Mouse (Mus musculus) CH12.LX (cell line): ENCODE data around the gene Mfsd4a. TPM values are rescaled to one million over a fixed set of nuclear protein-coding genes. Genes with fewer than 3 reads are reported as not detected.
A peak's percentile ranks its signal among the peaks of the same experiment; 100 is the strongest.

Experiments
- DNase-seq: peaks from one replicate; pipeline ENCODE4 v3.0.0-alpha.2; 2013; ENCODE audit errors: extremely low read depth
- H3K27ac ChIP-seq: 2 replicates; pipeline ENCODE4 v1.5.1; 2012; ENCODE audit warnings: low read depth, mild to moderate bottlenecking, control low read depth, moderate library complexity; ENCODE audit not compliant: insufficient read depth
- H3K27me3 ChIP-seq: replicated peaks from 2 replicates; pipeline ENCODE3; 2012; ENCODE audit warnings: inconsistent platforms
- H3K36me3 ChIP-seq, 2 experiments: replicated peaks in 1 of 2; 2 replicates each; pipeline versions ENCODE3 to v1.6.1; 2012; ENCODE audit warnings: inconsistent platforms in 1 of 2, low read length in 1 of 2, mild to moderate bottlenecking in 1 of 2, mixed read lengths in 1 of 2, moderate library complexity in 1 of 2; ENCODE audit not compliant: control insufficient read depth in 1 of 2, insufficient read depth in 1 of 2
- H3K4me1 ChIP-seq, 2 experiments: 2 replicates each; pipeline ENCODE4 v1.6.1; 2012; ENCODE audit warnings: inconsistent platforms in 1 of 2, moderate library complexity in 1 of 2; ENCODE audit not compliant: insufficient read depth in 2 of 2, control insufficient read depth in 1 of 2
- H3K4me2 ChIP-seq: 2 replicates; pipeline ENCODE4 v1.6.1; 2012; ENCODE audit warnings: low read depth, mild to moderate bottlenecking, control low read depth; ENCODE audit not compliant: poor library complexity, insufficient read depth, severe bottlenecking
- H3K4me3 ChIP-seq, 3 experiments: fragments of 150-350 bp in 1 of 3; sonication (generic) in 1 of 3; replicated peaks in 1 of 3; 2 replicates each; pipeline versions ENCODE3 to v1.5.1; 2011 to 2012; ENCODE audit warnings: low read depth in 2 of 3, low read length in 2 of 3, mild to moderate bottlenecking in 2 of 3, moderate library complexity in 2 of 3, control low read depth in 1 of 3, improper control_type of control experiment in 1 of 3, inconsistent platforms in 1 of 3, mixed read lengths in 1 of 3; ENCODE audit not compliant: poor library complexity in 1 of 3
- H3K79me2 ChIP-seq: replicated peaks from 2 replicates; pipeline ENCODE4 v1.6.1; 2012; ENCODE audit warnings: mild to moderate bottlenecking, moderate library complexity; ENCODE audit not compliant: control insufficient read depth, poor library complexity, insufficient read depth, severe bottlenecking; ENCODE audit errors: extremely low read depth
- H3K9ac ChIP-seq: 2 replicates; pipeline ENCODE4 v1.6.1; 2012; ENCODE audit warnings: low read depth, mild to moderate bottlenecking, control low read depth, moderate library complexity; ENCODE audit not compliant: insufficient read depth
- H3K9me3 ChIP-seq: replicated peaks from 2 replicates; pipeline ENCODE3; 2012; ENCODE audit warnings: low read length, inconsistent platforms, mixed read lengths
- BHLHE40 ChIP-seq: IDR thresholded peaks from 2 replicates; pipeline ENCODE4 v1.6.1; 2011; ENCODE audit warnings: mild to moderate bottlenecking, low read depth, low read length, improper control_type of control experiment
- CHD1 ChIP-seq: IDR thresholded peaks from 2 replicates; pipeline ENCODE4 v1.6.1; 2012; ENCODE audit warnings: low read depth, low read length, improper control_type of control experiment, inconsistent platforms
- CTCF ChIP-seq, 2 experiments: IDR thresholded peaks in 1 of 2; conservative IDR thresholded peaks in 1 of 2; 2 replicates each; pipeline ENCODE4 v1.5.1; 2011 to 2012; ENCODE audit warnings: low read depth in 2 of 2, low read length in 2 of 2, improper control_type of control experiment in 1 of 2, inconsistent platforms in 1 of 2, mild to moderate bottlenecking in 1 of 2, moderate library complexity in 1 of 2
- ELF1 ChIP-seq: IDR thresholded peaks from 2 replicates; pipeline ENCODE4 v1.6.1; 2014; ENCODE audit warnings: low read depth, mild to moderate bottlenecking, inconsistent platforms, low read length, improper control_type of control experiment
- EP300 ChIP-seq: IDR thresholded peaks from 2 replicates; pipeline ENCODE4 v1.6.1; 2011; ENCODE audit warnings: low read length, improper control_type of control experiment
- ETS1 ChIP-seq: conservative IDR thresholded peaks from 2 replicates; pipeline ENCODE4 v1.6.1; 2012; ENCODE audit warnings: low read depth, mild to moderate bottlenecking, inconsistent platforms, low read length, improper control_type of control experiment, moderate library complexity
- HCFC1 ChIP-seq: IDR thresholded peaks from 2 replicates; pipeline ENCODE4 v1.6.1; 2012; ENCODE audit warnings: low read depth, mild to moderate bottlenecking, inconsistent platforms, low read length, improper control_type of control experiment
- MAX ChIP-seq: IDR thresholded peaks from 2 replicates; pipeline ENCODE4 v1.6.1; 2011; ENCODE audit warnings: low read length, improper control_type of control experiment
- MAZ ChIP-seq: IDR thresholded peaks from 2 replicates; pipeline ENCODE4 v1.6.1; 2012; ENCODE audit warnings: low read depth, mild to moderate bottlenecking, inconsistent platforms, low read length, improper control_type of control experiment, moderate library complexity
- MXI1 ChIP-seq: IDR thresholded peaks from 2 replicates; pipeline ENCODE4 v1.6.1; 2011; ENCODE audit warnings: mild to moderate bottlenecking, low read depth, low read length, improper control_type of control experiment
- MYC ChIP-seq: IDR thresholded peaks from 2 replicates; pipeline ENCODE4 v1.6.1; 2011; ENCODE audit warnings: low read depth, mild to moderate bottlenecking, improper control_type of control experiment, low read length
- RAD21 ChIP-seq: IDR thresholded peaks from 2 replicates; pipeline ENCODE4 v1.6.1; 2011; ENCODE audit warnings: low read depth, mild to moderate bottlenecking, low read length, improper control_type of control experiment, moderate library complexity
- RCOR1 ChIP-seq: conservative IDR thresholded peaks from 2 replicates; pipeline ENCODE4 v1.6.1; 2012; ENCODE audit warnings: low read depth, mild to moderate bottlenecking, inconsistent platforms, low read length, improper control_type of control experiment
- SMC3 ChIP-seq: IDR thresholded peaks from 2 replicates; pipeline ENCODE4 v1.6.1; 2011; ENCODE audit warnings: low read depth, low read length, improper control_type of control experiment
- UBTF ChIP-seq: IDR thresholded peaks from 2 replicates; pipeline ENCODE4 v1.6.1; 2012; ENCODE audit warnings: low read depth, mild to moderate bottlenecking, inconsistent platforms, low read length, improper control_type of control experiment, moderate library complexity
- ZC3H11A ChIP-seq: IDR thresholded peaks from 2 replicates; pipeline ENCODE4 v1.6.1; 2012; ENCODE audit warnings: low read depth, mild to moderate bottlenecking, inconsistent platforms, low read length, improper control_type of control experiment
- ZNF384 ChIP-seq: IDR thresholded peaks from 2 replicates; pipeline ENCODE4 v1.6.1; 2012; ENCODE audit warnings: low read depth, low read length, improper control_type of control experiment, inconsistent platforms
- dilution Hi-C: fragments of 300-500 bp; cut with MboI; formaldehyde crosslinking; loops from 2 replicates; pipeline ENCODE4 v1.14.3; 2020; ENCODE audit warnings: low sequenced_read_pairs; ENCODE audit not compliant: extremely low pct_unique_long_range_greater_than_20kb, extremely low pct_ligation_motif_present
- in situ Hi-C: fragments of 300-500 bp; cut with MboI; formaldehyde crosslinking; loops from 3 replicates; pipeline ENCODE4 v1.14.3; 2019; ENCODE audit warnings: low sequenced_read_pairs, low pct_ligation_motif_present, low pct_unique_long_range_greater_than_20kb, mixed read lengths
- polyA plus RNA-seq: library from polyadenylated mRNA; unstranded; fragments of >175 nt; gene quantifications from 2 replicates; pipeline ENCODE4 v1.2.1, GENCODE M21; 2012; ENCODE audit warnings: low read depth; ENCODE audit not compliant: insufficient read length
- total RNA-seq, 2 experiments: library from RNA; depleted of rRNA; stranded (reverse); fragments of 300-350 nt in 1 of 2; fragments of >200 nt in 1 of 2; gene quantifications; 2 replicates each; pipeline ENCODE4 v1.2.3; 2012 to 2014

The Mfsd4a gene
- total and polyA plus RNA-seq, 3 experiments, result 1.4 to 11.8 (median 5.2) TPM

GRCm38 (mm10) chr1:131983806-131984205 is 84.1 kb downstream of the Mfsd4a start:
- Histone ChIP-seq H3K79me2 (no peaks in the 10 kb centered on the region), H3K9ac (no peak overlapping the region), H3K36me3 (no peaks in the 10 kb centered on the region), H3K4me3 (no peak overlapping the region), H3K27ac (no peak overlapping the region), H3K27me3 (no peaks in the 10 kb centered on the region), H3K4me2 (no peak overlapping the region), H3K4me1 (peaks cover 2 to 8% of the 10 kb centered on the region in 2 experiments; a peak in 2 of 4 replicates), H3K9me3 (no peaks in the 10 kb centered on the region)
- TF ChIP-seq ETS1 (no peak), EP300 (no peak), UBTF (no peak), MAX (no peak), MYC (no peak), BHLHE40 (no peak), MXI1 (no peak), HCFC1 (no peak)
- DNase-seq, result no peak
- in situ Hi-C loops (no loop called here), dilution Hi-C loops (no loop called here)

GRCm38 (mm10) chr1:131982907-131983306 is 85.0 kb downstream of the Mfsd4a start:
- peak; percentile 77 for DNase-seq
- TF ChIP-seq RCOR1, result no peak
- TF ChIP-seq CTCF (conservative IDR thresholded peaks at IDR 0.05 in 1 of 2, IDR thresholded peaks at IDR 0.05 in 1 of 2; ENCODE audit: low read depth in 2 of 2, low read length in 2 of 2), result peak; percentile 96 to 99
- no peak for TF ChIP-seq CHD1
- no peak for TF ChIP-seq MAZ
- TF ChIP-seq SMC3, result peak; percentile 99
- TF ChIP-seq RAD21, result peak; percentile 96
- TF ChIP-seq BHLHE40, result no peak
- peak; percentile 74 for TF ChIP-seq ELF1
- TF ChIP-seq ZC3H11A, result peak; percentile 90
- TF ChIP-seq ZNF384, result peak; percentile 28; the same call in 1 of the 2 replicates
- Histone ChIP-seq H3K79me2 (no peaks in the 10 kb centered on the region), H3K4me1 (peaks cover 2 to 8% of the 10 kb centered on the region in 2 experiments; a peak in 2 of 4 replicates), H3K27me3 (peaks cover 4% of the 10 kb centered on the region), H3K4me2 (no peak overlapping the region), H3K9me3 (no peaks in the 10 kb centered on the region), H3K9ac (no peak overlapping the region), H3K36me3 (no peaks in the 10 kb centered on the region), H3K27ac (no peak overlapping the region), H3K4me3 (no peak overlapping the region)
- dilution Hi-C loops, result no loop called here
- in situ Hi-C loops, result no loop called here
